Mouse (Mus musculus): ENCODE measurements around the gene Gcnt1.

- TF ChIP-seq CTCF (IDR thresholded peaks at IDR 0.05; ENCODE audit: low read depth) (no peak), EP300 (IDR thresholded peaks at IDR 0.05; ENCODE audit: low read depth) (no peak)
These were observed 13.8 kb upstream of the Gcnt1 start for GRCm38 (mm10) chr19:17386424-17386823.

All from heart, postnatal 0 days (tissue).